Mouse (Mus musculus) bone marrow, adult 2 months (tissue): ENCODE measurements at regions not wholly inside any gene's neighbourhood (a gene's known extent, or its start where the extent isn't known, plus 50 kb on each side); places are given as distances from the start of the nearest gene placed in this dataset.

Experiments
- CTCF ChIP-seq: fragments of 200-500 bp; IDR thresholded peaks from 2 replicates; pipeline ENCODE4 v1.5.1; 2011; ENCODE audit warnings: low read length, control low read depth; ENCODE audit not compliant: control insufficient read depth, insufficient read depth
- POLR2A ChIP-seq: fragments of 200-500 bp; IDR thresholded peaks from 2 replicates; pipeline ENCODE4 v1.6.1; 2011; ENCODE audit warnings: low read depth, mild to moderate bottlenecking, control low read depth, low read length, borderline replicate concordance; ENCODE audit not compliant: control insufficient read depth

GRCm38 (mm10) chr1:154033958-154034606 is 134.1 kb upstream of the Teddm2 start:
- peak; percentile 57; the same call in 1 of the 2 replicates for TF ChIP-seq POLR2A
- TF ChIP-seq CTCF, result no peak
